Mouse (Mus musculus) leukemia stem cell, adult 10-12 weeks (primary cell): Measurements from ENCODE around the gene Slc9b1. TPM values are rescaled to one million over a fixed set of nuclear protein-coding genes. Genes with fewer than 3 reads are reported as not detected.

Experiments used
- polyA plus RNA-seq: library from polyadenylated mRNA; stranded (reverse); fragments of >175 nt; gene quantifications from 2 replicates; pipeline ENCODE4 v1.2.3, GENCODE M21; 2012; ENCODE audit warnings: low replicate concordance

Slc9b1 gene
- not detected in 2 replicates for polyA plus RNA-seq

GRCm38 (mm10) chr3:135347739-135348264, at the start of gene Slc9b1:
Slc9b1 (plus strand) TSS chr3:135348029.

GRCm38 (mm10) chr3:135307411-135308259, 40.2 kb upstream of the Slc9b1 start, which contains the start of gene Slc9b2:
Slc9b2 (plus strand) TSS chr3:135307700.

GRCm38 (mm10) chr3:135423608-135424212, 75.9 kb downstream of the Slc9b1 start, which contains the start of gene Cisd2:
Cisd2 (minus strand) TSS chr3:135423925.

GRCm38 (mm10) chr3:135437758-135438495, 90.1 kb downstream of the Slc9b1 start, which contains the start of gene Ube2d3:
Ube2d3 (plus strand) TSS chr3:135438149.

Other genes starting within 250 kb of the Slc9b1 start
- 1.0 and 3.9 TPM in 2 replicates for gene Cenpe, start 135.5 kb upstream of the Slc9b1 start, polyA plus RNA-seq
- not detected in 2 replicates for gene Bdh2, start 66.8 kb upstream of the Slc9b1 start, polyA plus RNA-seq
- gene Slc9b2, start 40.3 kb upstream of the Slc9b1 start, polyA plus RNA-seq: 0.03 and 0.05 TPM in 2 replicates
- 28.0 and 29.0 TPM in 2 replicates for gene Cisd2, start 75.9 kb downstream of the Slc9b1 start, polyA plus RNA-seq
- 290 and 299 TPM in 2 replicates for gene Ube2d3, start 90.1 kb downstream of the Slc9b1 start, polyA plus RNA-seq
- gene Manba, start 137.6 kb downstream of the Slc9b1 start, polyA plus RNA-seq: 0.98 and 4.5 TPM in 2 replicates